Mouse (Mus musculus) neural tube, embryonic 13.5 days (tissue): ENCODE measurements at regions not wholly inside any gene's neighbourhood (a gene's known extent, or its start where the extent isn't known, plus 50 kb on each side); places are given as distances from the start of the nearest gene placed in this dataset.

Source experiments
- ATAC-seq: fragments of 200-750 bp; cut with Nextera tagmentation; 2 replicates; pipeline ENCODE4 v1.8.0; 2017; ENCODE audit warnings: low read depth, mild to moderate bottlenecking, moderate TSS enrichment, moderate library complexity
- H3K27ac ChIP-seq: fragments of 300-500 bp; sonication (generic); replicated peaks from 2 replicates; pipeline ENCODE4 v1.5.1; 2015; ENCODE audit warnings: moderate library complexity, mild to moderate bottlenecking, inconsistent platforms
- H3K27me3 ChIP-seq: fragments of 300-500 bp; sonication (generic); 2 replicates; pipeline ENCODE4 v1.6.1; 2015; ENCODE audit warnings: mild to moderate bottlenecking, inconsistent platforms
- H3K36me3 ChIP-seq: fragments of 300-500 bp; sonication (generic); 2 replicates; pipeline ENCODE4 v1.6.1; 2015; ENCODE audit warnings: mild to moderate bottlenecking, inconsistent platforms
- H3K4me1 ChIP-seq: fragments of 300-500 bp; sonication (generic); replicated peaks from 2 replicates; pipeline ENCODE4 v1.6.1; 2015; ENCODE audit warnings: inconsistent platforms
- H3K4me2 ChIP-seq: fragments of 300-500 bp; sonication (generic); 2 replicates; pipeline ENCODE4 v1.6.1; 2015; ENCODE audit warnings: inconsistent platforms, mild to moderate bottlenecking, moderate library complexity
- H3K4me3 ChIP-seq: fragments of 300-500 bp; sonication (generic); 2 replicates; pipeline ENCODE4 v1.5.1; 2015; ENCODE audit warnings: mild to moderate bottlenecking, inconsistent platforms
- H3K9ac ChIP-seq: fragments of 300-500 bp; sonication (generic); 2 replicates; pipeline ENCODE4 v1.6.1; 2015; ENCODE audit warnings: moderate library complexity, mild to moderate bottlenecking, inconsistent platforms
- H3K9me3 ChIP-seq: fragments of 300-500 bp; sonication (generic); 2 replicates; pipeline ENCODE4 v1.6.1; 2016; ENCODE audit warnings: inconsistent platforms
- WGBS: fragments of 180-500 bp; shearing (Covaris S2); methylation state at CpG from one replicate; pipeline ENCODE4 v1.1.7; 2015; 5-methylcytosine and 5-hydroxymethylcytosine counted together

- no peaks in the 10 kb centered on the region for H3K36me3 ChIP-seq
- H3K4me3 ChIP-seq: no peak overlapping the region
- no peaks in the 10 kb centered on the region for H3K9me3 ChIP-seq
- peak; percentile 88; the same call in 1 of the 2 replicates for ATAC-seq
- no peak overlapping the region for H3K27ac ChIP-seq
- H3K27me3 ChIP-seq: no peaks in the 10 kb centered on the region
- H3K4me2 ChIP-seq: no peak overlapping the region
- peaks cover 13% of the 10 kb centered on the region for H3K4me1 ChIP-seq
- 85% methylated on average over 10 of the region's 10 CpGs for WGBS
- no peak overlapping the region for H3K9ac ChIP-seq
Measured at GRCm38 (mm10) chr2:124927882-124928758, 139.8 kb upstream of the Slc24a5 start.

GRCm38 (mm10) chr2:124928759-124929113 lies 139.2 kb upstream of the Slc24a5 start:
- Histone ChIP-seq H3K27ac (no peak overlapping the region), H3K36me3 (no peaks in the 10 kb centered on the region), H3K4me2 (no peak overlapping the region), H3K9ac (no peak overlapping the region), H3K4me1 (peaks cover 13% of the 10 kb centered on the region), H3K27me3 (no peaks in the 10 kb centered on the region), H3K4me3 (no peak overlapping the region), H3K9me3 (no peaks in the 10 kb centered on the region)
- WGBS: 87% methylated on average over 5 of the region's 5 CpGs
- 0 out of 2 replicates have a peak, but pooled peaks have one; percentile 32 for ATAC-seq

GRCm38 (mm10) chr2:124930719-124931118 lies 137.2 kb upstream of the Slc24a5 start:
- Histone ChIP-seq H3K4me3 (no peak overlapping the region), H3K36me3 (no peaks in the 10 kb centered on the region), H3K27ac (no peak overlapping the region), H3K4me2 (no peak overlapping the region), H3K27me3 (no peaks in the 10 kb centered on the region), H3K4me1 (peaks cover 13% of the 10 kb centered on the region), H3K9ac (no peak overlapping the region), H3K9me3 (no peaks in the 10 kb centered on the region)
- 24% methylated on average over 7 of the region's 7 CpGs for WGBS
- no peak for ATAC-seq

- 54% methylated on average over 6 of the region's 6 CpGs for WGBS
- peaks cover 13% of the 10 kb centered on the region for H3K4me1 ChIP-seq
Measured at GRCm38 (mm10) chr2:124932566-124932965, 135.4 kb upstream of the Slc24a5 start.

GRCm38 (mm10) chr2:124933876-124934275 lies 134.0 kb upstream of the Slc24a5 start:
- Histone ChIP-seq H3K27me3 (no peaks in the 10 kb centered on the region), H3K9ac (no peak overlapping the region), H3K36me3 (no peaks in the 10 kb centered on the region), H3K27ac (no peak overlapping the region), H3K4me1 (peaks cover 13% of the 10 kb centered on the region), H3K4me3 (no peak overlapping the region), H3K4me2 (no peak overlapping the region), H3K9me3 (no peaks in the 10 kb centered on the region)
- 68% methylated on average over 1 of the region's 1 CpGs for WGBS
- ATAC-seq: no peak

More at GRCm38 (mm10) chr2:124932566-124932965, 135.4 kb upstream of the Slc24a5 start:
- no peak for ATAC-seq
- Histone ChIP-seq H3K4me2 (no peak overlapping the region), H3K4me3 (no peak overlapping the region), H3K9me3 (no peaks in the 10 kb centered on the region), H3K9ac (no peak overlapping the region), H3K36me3 (no peaks in the 10 kb centered on the region), H3K27ac (no peak overlapping the region), H3K27me3 (no peaks in the 10 kb centered on the region)

- no peak overlapping the region for H3K9ac ChIP-seq
- H3K4me2 ChIP-seq: no peak overlapping the region
- H3K36me3 ChIP-seq: no peaks in the 10 kb centered on the region
- WGBS: 14% methylated on average over 2 of the region's 2 CpGs
- peaks cover 34% of the 10 kb centered on the region for H3K4me1 ChIP-seq
- H3K27ac ChIP-seq: peak overlapping the region; percentile 65
- no peak for ATAC-seq
- no peak overlapping the region for H3K4me3 ChIP-seq
- no peaks in the 10 kb centered on the region for H3K27me3 ChIP-seq
- H3K9me3 ChIP-seq: no peaks in the 10 kb centered on the region
Measured at GRCm38 (mm10) chr2:124948263-124948781, 119.6 kb upstream of the Slc24a5 start.

GRCm38 (mm10) chr2:124948812-124949211 lies 119.1 kb upstream of the Slc24a5 start:
- H3K4me1 ChIP-seq: peaks cover 34% of the 10 kb centered on the region
- no peaks in the 10 kb centered on the region for H3K27me3 ChIP-seq
- whole genome bisulfite sequencing: 25% methylated on average over 9 of the region's 9 CpGs
- no peaks in the 10 kb centered on the region for H3K36me3 ChIP-seq
- H3K4me2 ChIP-seq: no peak overlapping the region
- no peak overlapping the region for H3K9ac ChIP-seq
- no peak overlapping the region for H3K4me3 ChIP-seq
- peak; percentile 51 for ATAC-seq
- H3K27ac ChIP-seq: peak overlapping the region; percentile 65
- no peaks in the 10 kb centered on the region for H3K9me3 ChIP-seq

- no peak overlapping the region for H3K4me2 ChIP-seq
- no peaks in the 10 kb centered on the region for H3K36me3 ChIP-seq
- H3K4me3 ChIP-seq: no peak overlapping the region
- WGBS: 28% methylated on average over 4 of the region's 4 CpGs
- H3K27ac ChIP-seq: peak overlapping the region; percentile 38; the same call in 1 of the 2 replicates
- H3K9ac ChIP-seq: no peak overlapping the region
- H3K9me3 ChIP-seq: no peaks in the 10 kb centered on the region
- no peaks in the 10 kb centered on the region for H3K27me3 ChIP-seq
- 0 out of 2 replicates have a peak, but pooled peaks have one; percentile 25 for ATAC-seq
- H3K4me1 ChIP-seq: peaks cover 34% of the 10 kb centered on the region
Measured at GRCm38 (mm10) chr2:124952212-124952611, 115.7 kb upstream of the Slc24a5 start.

- Histone ChIP-seq H3K4me1 (peaks cover 31% of the 10 kb centered on the region), H3K27me3 (no peaks in the 10 kb centered on the region), H3K4me2 (no peak overlapping the region), H3K27ac (peak overlapping the region; percentile 71), H3K4me3 (no peak overlapping the region), H3K36me3 (no peaks in the 10 kb centered on the region), H3K9ac (no peak overlapping the region), H3K9me3 (no peaks in the 10 kb centered on the region)
- no peak for ATAC-seq
- WGBS: 58% methylated on average over 5 of the region's 5 CpGs
Measured at GRCm38 (mm10) chr2:124953015-124953414, 114.9 kb upstream of the Slc24a5 start.

- no peaks in the 10 kb centered on the region for H3K36me3 ChIP-seq
- WGBS: 47% methylated on average over 7 of the region's 7 CpGs
- H3K9ac ChIP-seq: no peak overlapping the region
- no peak overlapping the region for H3K4me3 ChIP-seq
- no peak overlapping the region for H3K27ac ChIP-seq
- no peaks in the 10 kb centered on the region for H3K9me3 ChIP-seq
- H3K27me3 ChIP-seq: no peaks in the 10 kb centered on the region
- no peak overlapping the region for H3K4me2 ChIP-seq
- ATAC-seq: no peak
- H3K4me1 ChIP-seq: peaks cover 15% of the 10 kb centered on the region
Measured at GRCm38 (mm10) chr2:124955843-124956242, 112.1 kb upstream of the Slc24a5 start.

GRCm38 (mm10) chr2:124959431-124959830 lies 108.5 kb upstream of the Slc24a5 start:
- Histone ChIP-seq H3K4me2 (no peak overlapping the region), H3K27ac (0 out of 2 replicates have a peak overlapping the region, but pooled peaks have one; percentile 4), H3K36me3 (no peaks in the 10 kb centered on the region), H3K9ac (no peak overlapping the region), H3K9me3 (no peaks in the 10 kb centered on the region), H3K4me3 (no peak overlapping the region), H3K4me1 (no peaks in the 10 kb centered on the region), H3K27me3 (no peaks in the 10 kb centered on the region)
- no peak for ATAC-seq
- WGBS: 85% methylated on average over 5 of the region's 5 CpGs

- 46% methylated on average over 17 of the region's 17 CpGs for WGBS
- H3K4me1 ChIP-seq: peaks cover 10% of the 10 kb centered on the region; the same call in 1 of the 2 replicates
- no peaks in the 10 kb centered on the region for H3K9me3 ChIP-seq
- 0 out of 2 replicates have a peak overlapping the region, but pooled peaks have one; percentile 14 for H3K27ac ChIP-seq
- no peak overlapping the region for H3K4me3 ChIP-seq
- H3K9ac ChIP-seq: no peak overlapping the region
- H3K4me2 ChIP-seq: no peak overlapping the region
- ATAC-seq: no peak
- no peaks in the 10 kb centered on the region for H3K27me3 ChIP-seq
- H3K36me3 ChIP-seq: no peaks in the 10 kb centered on the region
Measured at GRCm38 (mm10) chr2:124971826-124972749, 95.8 kb upstream of the Slc24a5 start.
